Comparison of ENCODE assay signal across 7 mouse cellular contexts in genomic region chr8:60954281-60955014, GRCm38 (mm10). TPM values are rescaled to one million over a fixed set of nuclear protein-coding genes. Genes with fewer than 3 reads are reported as not detected.
A peak's percentile ranks its signal among the peaks of the same experiment; 100 is the strongest.
DNase-seq lines count a peak whose midpoint lies in the region; ATAC-seq and TF ChIP-seq lines count a peak whose summit lies in the region.

No protein-coding gene starts in this region.

- peak overlapping the region; percentile 79 for H3K4me3 ChIP-seq in bone marrow, adult 2 months (replicated peaks; ENCODE audit: control insufficient read depth, low read depth, low read length)
- peak overlapping the region; percentile 45 for H3K4me3 ChIP-seq in embryonic facial prominence, embryonic 13.5 days
- H3K4me3 ChIP-seq in midbrain, embryonic 11.5 days (ENCODE audit: low read depth, low read length): peak overlapping the region; percentile 19
- H3K4me3 ChIP-seq in small intestine, adult 2 months (ENCODE audit: low read depth, low read length): peak overlapping the region; percentile 48

- peak overlapping the region; percentile 66 for H3K9ac ChIP-seq in embryonic facial prominence, embryonic 13.5 days
- peak overlapping the region; percentile 25 for H3K9ac ChIP-seq in midbrain, embryonic 11.5 days (ENCODE audit: low read length)

- no peaks in the 10 kb centered on the region for H3K27me3 ChIP-seq in embryonic facial prominence, embryonic 13.5 days
- H3K27me3 ChIP-seq in midbrain, embryonic 11.5 days (ENCODE audit: control insufficient read depth, insufficient read depth, low read length): no peaks in the 10 kb centered on the region
- no peaks in the 10 kb centered on the region for H3K27me3 ChIP-seq in small intestine, adult 2 months (ENCODE audit: control insufficient read depth, insufficient read depth, low read length)

- peak; percentile 92 for ATAC-seq in embryonic facial prominence, embryonic 13.5 days (ENCODE audit: insufficient number of reproducible peaks, insufficient read depth, low FRiP score, low TSS enrichment, low read depth)
- ATAC-seq in midbrain, embryonic 11.5 days (ENCODE audit: low FRiP score): peak; percentile 97

- peak; percentile 49 for TF ChIP-seq POLR2A in bone marrow, adult 2 months (IDR thresholded peaks at IDR 0.05; ENCODE audit: borderline replicate concordance, control insufficient read depth, low read depth, low read length)
- TF ChIP-seq POLR2A in small intestine, adult 2 months (IDR thresholded peaks at IDR 0.05; ENCODE audit: low read depth, low read length): no peak

- intact Hi-C loops in left cerebral cortex, postnatal 4 days (cut with DNase I): no loop called here

- no peaks in the 10 kb centered on the region for H3K9me3 ChIP-seq in embryonic facial prominence, embryonic 13.5 days
- H3K9me3 ChIP-seq in midbrain, embryonic 11.5 days (ENCODE audit: control insufficient read depth, low read length): no peaks in the 10 kb centered on the region

- no peaks in the 10 kb centered on the region; the same call in 1 of the 2 replicates for H3K4me1 ChIP-seq in bone marrow, adult 2 months (ENCODE audit: control insufficient read depth, insufficient read depth, low read length)
- 0 out of 2 replicates have a peak, but pooled peaks cover 5% of the 10 kb centered on the region for H3K4me1 ChIP-seq in embryonic facial prominence, embryonic 13.5 days
- peaks cover 7% of the 10 kb centered on the region for H3K4me1 ChIP-seq in midbrain, embryonic 11.5 days (ENCODE audit: control insufficient read depth, insufficient read depth, low read length)
- peaks cover 17% of the 10 kb centered on the region for H3K4me1 ChIP-seq in small intestine, adult 2 months (ENCODE audit: control insufficient read depth, insufficient read depth, insufficient read length, low read length)

- H3K27ac ChIP-seq in bone marrow, adult 2 months (ENCODE audit: control insufficient read depth, insufficient read depth, low read depth, low read length, poor library complexity): peak overlapping the region; percentile 74
- peak overlapping the region; percentile 85 for H3K27ac ChIP-seq in embryonic facial prominence, embryonic 13.5 days
- peak overlapping the region; percentile 88 for H3K27ac ChIP-seq in midbrain, embryonic 11.5 days (ENCODE audit: low read depth, low read length)
- H3K27ac ChIP-seq in small intestine, adult 2 months (ENCODE audit: insufficient read depth, low read depth, low read length): peak overlapping the region; percentile 78

- no peak for TF ChIP-seq CTCF in bone marrow, adult 2 months (IDR thresholded peaks at IDR 0.05; ENCODE audit: control insufficient read depth, insufficient read depth, low read length)
- no peak for TF ChIP-seq CTCF in small intestine, adult 2 months (IDR thresholded peaks at IDR 0.05; ENCODE audit: extremely low read depth, insufficient read length, insufficient replicate concordance, low read depth, low read length)

- DNase-seq in heart, adult 11 months: peak; percentile 99
- peak; percentile 58 for DNase-seq in kidney, adult 11 months
- DNase-seq in left cerebral cortex, postnatal 4 days: peak; percentile 72
- DNase-seq in midbrain, embryonic 11.5 days (ENCODE audit: low spot score, missing footprints): peak; percentile 95

- no peaks in the 10 kb centered on the region for H3K36me3 ChIP-seq in embryonic facial prominence, embryonic 13.5 days
- no peaks in the 10 kb centered on the region for H3K36me3 ChIP-seq in midbrain, embryonic 11.5 days (ENCODE audit: control insufficient read depth, insufficient read depth, low read length)
- H3K36me3 ChIP-seq in small intestine, adult 2 months (ENCODE audit: control insufficient read depth, insufficient read depth, low read length): no peaks in the 10 kb centered on the region

- WGBS in bone marrow, adult 2 months: 32% methylated on average over 15 of the region's 15 CpGs
- WGBS in embryonic facial prominence, embryonic 13.5 days: under 1% methylated on average over 15 of the region's 15 CpGs
- WGBS in midbrain, embryonic 11.5 days: under 1% methylated on average over 15 of the region's 15 CpGs
- 10% methylated on average over 15 of the region's 15 CpGs for WGBS in small intestine, adult 2 months

- peak overlapping the region; percentile 67 for H3K4me2 ChIP-seq in embryonic facial prominence, embryonic 13.5 days
- peak overlapping the region; percentile 35 for H3K4me2 ChIP-seq in midbrain, embryonic 11.5 days

RNA-seq across cellular contexts. Expression of gene Clcn3, which starts 28.7 kb away (rescaled TPM):
- polyA plus RNA-seq in bone marrow, adult 2 months (2011; ENCODE audit: insufficient read depth, insufficient read length, low replicate concordance, missing spikeins): 35.2 and 45.1 TPM in 2 replicates
- 13.4 and 13.6 TPM in 2 replicates for polyA plus RNA-seq in embryonic facial prominence, embryonic 13.5 days (2015; fragmentation: Nextera tagmentation; extraction: Ambion mirVana)
- 100 to 1,000 TPM; 122 to 123 TPM for total RNA-seq in left cerebral cortex, postnatal 4 days (2021)
- polyA plus RNA-seq in midbrain, embryonic 11.5 days (2014; fragmentation: Nextera tagmentation; extraction: Ambion mirVana): 38.6 and 40.4 TPM in 2 replicates
- 6.8 and 9.3 TPM in 2 replicates for polyA plus RNA-seq in small intestine, adult 2 months (2012; rRNA removed)

RNA-seq across cellular contexts. Expression of gene Nek1, which starts 38.5 kb away (rescaled TPM):
- 7.1 and 10.0 TPM in 2 replicates for polyA plus RNA-seq in bone marrow, adult 2 months (2011; ENCODE audit: insufficient read depth, insufficient read length, low replicate concordance, missing spikeins)
- 22.9 and 24.6 TPM in 2 replicates for polyA plus RNA-seq in embryonic facial prominence, embryonic 13.5 days (2015; fragmentation: Nextera tagmentation; extraction: Ambion mirVana)
- 10 to 100 TPM; 31.4 to 31.7 TPM for total RNA-seq in left cerebral cortex, postnatal 4 days (2021)
- polyA plus RNA-seq in midbrain, embryonic 11.5 days (2014; fragmentation: Nextera tagmentation; extraction: Ambion mirVana): 22.9 and 24.9 TPM in 2 replicates
- polyA plus RNA-seq in small intestine, adult 2 months (2012; rRNA removed): 1.8 and 2.9 TPM in 2 replicates

Comparison
In these comparisons a context has a peak if more than half of its experiments do, and no peak if none do; other contexts are left out.
1. Peak in every context shown above with its lines: DNase-seq, ATAC-seq, H3K4me3 ChIP-seq and H3K27ac ChIP-seq.
2. H3K4me3 ChIP-seq: peak in every context shown above with its lines; median percentile 79 in bone marrow, adult 2 months; 48 in small intestine, adult 2 months; 45 in embryonic facial prominence, embryonic 13.5 days; 19 in midbrain, embryonic 11.5 days.